Mouse (Mus musculus): ENCODE measurements at regions not wholly inside any gene's neighbourhood (a gene's known extent, or its start where the extent isn't known, plus 50 kb on each side); places are given as distances from the start of the nearest gene placed in this dataset.

- no peak for ATAC-seq (ENCODE audit: insufficient read depth)
- no peak overlapping the region for H3K4me2 ChIP-seq
- WGBS: 69% methylated on average over 2 of the region's 2 CpGs
- H3K27me3 ChIP-seq (ENCODE audit: insufficient read depth, low read length): no peaks in the 10 kb centered on the region
- DNase-seq: no peak
- H3K36me3 ChIP-seq (ENCODE audit: insufficient read depth): no peaks in the 10 kb centered on the region
- H3K9ac ChIP-seq: no peak overlapping the region
- no peak overlapping the region for H3K27ac ChIP-seq (ENCODE audit: low read depth)
- H3K4me1 ChIP-seq (ENCODE audit: insufficient read depth): peaks cover 3% of the 10 kb centered on the region
- H3K4me3 ChIP-seq (ENCODE audit: low read depth, low read length): no peak overlapping the region
- no peaks in the 10 kb centered on the region for H3K9me3 ChIP-seq (ENCODE audit: low read depth, low read length)
- no peak for TF ChIP-seq CTCF (IDR thresholded peaks at IDR 0.05; ENCODE audit: low read depth)
These were observed 197.2 kb downstream of the Mycn start for GRCm38 (mm10) chr12:12744492-12744891.

DNA sequence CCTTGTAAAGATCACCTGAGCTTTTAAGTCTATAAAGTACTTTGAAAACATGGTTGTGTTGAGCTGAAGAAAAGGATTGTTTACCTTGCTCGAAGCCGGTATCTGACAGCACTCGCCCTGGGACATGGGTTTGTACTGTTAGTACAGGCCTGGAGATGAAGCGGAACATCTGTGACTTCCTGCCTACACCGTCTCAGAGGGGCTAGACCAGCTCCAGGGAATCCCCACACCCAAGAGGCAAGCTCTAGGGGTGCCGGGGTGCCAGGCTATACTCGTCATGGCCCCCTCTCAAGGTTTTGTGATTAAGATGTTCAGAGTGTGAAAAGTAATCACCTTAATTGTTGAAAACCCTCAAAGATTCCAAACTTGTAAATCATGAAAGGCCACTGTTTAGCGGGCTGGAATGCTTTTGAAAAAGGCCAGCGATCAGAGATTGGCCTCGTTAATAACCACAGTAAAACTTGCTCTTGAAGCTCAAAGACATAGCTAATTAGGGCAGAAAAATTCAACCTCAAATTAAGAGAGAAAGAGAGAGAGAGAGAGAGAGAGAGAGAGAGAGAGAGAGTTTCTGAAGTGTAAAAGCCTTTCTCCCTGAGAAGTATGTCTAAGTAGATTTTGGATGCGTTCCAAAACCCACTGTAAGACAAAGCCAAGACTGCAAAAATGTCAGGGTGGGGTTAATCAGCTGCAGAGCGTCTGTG lies 202.9 kb downstream of the Mycn start:
- Histone ChIP-seq H3K4me1 (ENCODE audit: insufficient read depth) (peaks cover 11% of the 10 kb centered on the region), H3K27ac (ENCODE audit: low read depth) (peak overlapping the region; percentile 66), H3K4me3 (ENCODE audit: low read depth, low read length) (no peak overlapping the region), H3K27me3 (ENCODE audit: insufficient read depth, low read length) (no peaks in the 10 kb centered on the region), H3K9me3 (ENCODE audit: low read depth, low read length) (no peaks in the 10 kb centered on the region), H3K36me3 (ENCODE audit: insufficient read depth) (no peaks in the 10 kb centered on the region), H3K9ac (no peak overlapping the region), H3K4me2 (no peak overlapping the region)
- 15% methylated on average over 12 of the region's 12 CpGs for WGBS
- TF ChIP-seq CTCF (IDR thresholded peaks at IDR 0.05; ENCODE audit: low read depth): no peak
- ATAC-seq (ENCODE audit: insufficient read depth) (peak; percentile 81), DNase-seq (peak; percentile 91)

DNA sequence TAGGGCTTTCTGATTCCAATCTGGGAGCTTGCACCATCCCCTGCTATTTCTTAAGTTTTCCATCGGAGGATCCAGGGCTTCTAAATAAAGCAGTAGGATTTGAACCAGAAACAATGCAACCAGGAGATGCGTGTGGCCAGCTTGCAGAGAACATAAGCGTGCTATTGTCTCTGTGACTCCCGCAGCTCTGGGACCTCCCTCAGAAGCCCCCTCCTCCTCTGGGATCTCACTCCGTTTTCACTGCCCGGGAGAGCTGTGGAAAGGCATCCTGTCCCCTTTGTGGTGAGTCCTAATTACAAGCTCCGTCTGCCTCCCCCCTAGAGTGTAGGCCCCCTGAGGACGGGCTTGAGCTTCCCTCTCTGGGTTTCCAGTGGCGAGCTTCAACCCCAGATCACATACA lies 215.9 kb downstream of the Mycn start:
- DNase-seq (no peak), ATAC-seq (ENCODE audit: insufficient read depth) (no peak)
- Histone ChIP-seq H3K4me3 (ENCODE audit: low read depth, low read length) (no peak overlapping the region), H3K4me1 (ENCODE audit: insufficient read depth) (0 out of 2 replicates have a peak, but pooled peaks cover 3% of the 10 kb centered on the region), H3K36me3 (ENCODE audit: insufficient read depth) (no peaks in the 10 kb centered on the region), H3K9ac (no peak overlapping the region), H3K27ac (ENCODE audit: low read depth) (no peak overlapping the region), H3K4me2 (no peak overlapping the region), H3K27me3 (ENCODE audit: insufficient read depth, low read length) (no peaks in the 10 kb centered on the region), H3K9me3 (ENCODE audit: low read depth, low read length) (no peaks in the 10 kb centered on the region)
- 26% methylated on average over 9 of the region's 9 CpGs for whole genome bisulfite sequencing
- TF ChIP-seq CTCF (IDR thresholded peaks at IDR 0.05; ENCODE audit: low read depth): no peak

- no peaks in the 10 kb centered on the region for H3K27me3 ChIP-seq (ENCODE audit: insufficient read depth, low read length)
- no peaks in the 10 kb centered on the region for H3K36me3 ChIP-seq (ENCODE audit: insufficient read depth)
- no peak for TF ChIP-seq CTCF (IDR thresholded peaks at IDR 0.05; ENCODE audit: low read depth)
- H3K4me3 ChIP-seq (ENCODE audit: low read depth, low read length): no peak overlapping the region
- no peaks in the 10 kb centered on the region for H3K9me3 ChIP-seq (ENCODE audit: low read depth, low read length)
- 17% methylated on average over 13 of the region's 13 CpGs for WGBS
- DNase-seq (no peak), ATAC-seq (ENCODE audit: insufficient read depth) (peak; percentile 31)
- H3K9ac ChIP-seq: no peak overlapping the region
- H3K4me2 ChIP-seq: no peak overlapping the region; the same call in 1 of the 2 replicates
- H3K4me1 ChIP-seq (ENCODE audit: insufficient read depth): 0 out of 2 replicates have a peak, but pooled peaks cover 3% of the 10 kb centered on the region
- H3K27ac ChIP-seq (ENCODE audit: low read depth): no peak overlapping the region
These were observed 216.6 kb downstream of the Mycn start for GRCm38 (mm10) chr12:12725075-12725474.

DNA sequence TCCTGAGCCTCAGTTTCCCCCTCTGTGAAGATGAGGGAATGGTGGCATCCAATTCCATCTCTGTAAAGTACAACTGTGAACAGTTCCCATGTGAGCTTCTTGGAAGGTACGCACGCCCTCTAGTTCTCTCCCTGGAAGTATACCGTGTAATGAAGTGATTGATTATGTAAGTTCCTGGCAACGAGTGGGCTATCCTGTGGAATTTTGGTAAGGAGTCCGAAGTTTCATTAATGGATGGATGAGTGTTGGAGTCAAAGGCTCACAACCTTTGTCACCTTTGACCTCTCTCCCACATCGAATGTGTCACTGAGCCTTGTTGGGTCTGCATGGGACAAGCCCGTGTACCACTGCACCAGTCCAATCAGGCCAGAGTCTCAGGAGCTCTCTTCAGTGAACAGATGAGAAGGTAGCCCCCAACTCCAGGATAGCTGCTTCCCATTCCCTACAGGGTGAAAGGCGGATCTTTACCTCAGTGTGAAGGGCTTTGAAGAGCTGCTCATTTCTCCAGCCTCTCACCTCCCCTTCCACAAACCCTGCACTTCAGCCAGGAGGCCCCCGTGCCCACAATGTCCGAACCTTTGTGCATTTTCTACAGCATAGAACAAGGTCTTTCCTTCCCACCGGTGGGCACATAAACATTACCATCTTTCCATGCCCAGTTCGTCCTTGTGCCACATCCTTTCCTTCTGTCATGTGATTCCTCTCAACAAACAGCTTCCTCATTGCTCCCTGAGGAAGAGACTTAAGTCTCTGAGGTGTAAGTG lies 217.8 kb downstream of the Mycn start:
- Histone ChIP-seq H3K4me2 (no peak overlapping the region), H3K4me1 (ENCODE audit: insufficient read depth) (0 out of 2 replicates have a peak, but pooled peaks cover 3% of the 10 kb centered on the region), H3K9ac (no peak overlapping the region), H3K4me3 (ENCODE audit: low read depth, low read length) (no peak overlapping the region), H3K9me3 (ENCODE audit: low read depth, low read length) (no peaks in the 10 kb centered on the region), H3K36me3 (ENCODE audit: insufficient read depth) (no peaks in the 10 kb centered on the region), H3K27ac (ENCODE audit: low read depth) (no peak overlapping the region), H3K27me3 (ENCODE audit: insufficient read depth, low read length) (no peaks in the 10 kb centered on the region)
- no peak for ATAC-seq (ENCODE audit: insufficient read depth)
- no peak for DNase-seq
- TF ChIP-seq CTCF (IDR thresholded peaks at IDR 0.05; ENCODE audit: low read depth): no peak
- 72% methylated on average over 12 of the region's 12 CpGs for WGBS

DNA sequence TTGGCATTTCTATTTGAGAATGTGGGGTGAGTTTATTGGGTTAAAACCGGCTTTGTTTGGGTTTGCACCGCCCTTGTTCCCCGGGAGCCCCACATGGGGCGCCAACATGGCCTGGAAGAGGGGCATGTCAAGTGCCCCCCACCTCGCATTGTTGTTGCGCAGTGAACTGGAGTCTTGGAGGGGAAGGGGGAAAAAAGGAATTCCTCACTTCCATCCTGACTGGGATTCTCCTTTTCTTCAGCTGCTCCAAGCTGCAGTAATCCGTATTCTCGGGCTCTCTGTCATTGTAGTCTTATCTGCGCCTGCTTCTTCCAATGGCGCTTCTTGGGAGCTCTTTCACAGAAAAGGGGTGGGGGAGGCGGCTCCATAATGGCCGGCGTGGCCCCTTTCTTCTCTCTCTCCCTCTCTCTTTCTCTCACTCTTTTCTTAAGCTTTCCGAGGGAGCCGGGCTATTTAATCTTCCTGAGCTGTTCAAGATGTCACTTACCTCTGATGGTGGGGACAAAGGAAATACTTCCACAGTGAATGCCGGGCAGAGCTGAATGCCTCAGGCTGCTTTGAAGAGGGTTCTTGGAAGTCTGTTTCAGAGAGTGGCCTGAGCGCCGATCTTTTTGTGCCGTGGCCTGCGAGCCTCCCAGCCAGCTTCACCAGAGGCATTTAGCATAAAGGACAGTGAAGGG lies 218.6 kb downstream of the Mycn start:
- Histone ChIP-seq H3K9ac (no peak overlapping the region), H3K4me3 (ENCODE audit: low read depth, low read length) (no peak overlapping the region), H3K27ac (ENCODE audit: low read depth) (no peak overlapping the region), H3K4me1 (ENCODE audit: insufficient read depth) (0 out of 2 replicates have a peak, but pooled peaks cover 3% of the 10 kb centered on the region), H3K27me3 (ENCODE audit: insufficient read depth, low read length) (no peaks in the 10 kb centered on the region), H3K9me3 (ENCODE audit: low read depth, low read length) (no peaks in the 10 kb centered on the region), H3K36me3 (ENCODE audit: insufficient read depth) (no peaks in the 10 kb centered on the region), H3K4me2 (no peak overlapping the region)
- DNase-seq (no peak), ATAC-seq (ENCODE audit: insufficient read depth) (no peak)
- 74% methylated on average over 20 of the region's 20 CpGs for WGBS
- no peak for TF ChIP-seq CTCF (IDR thresholded peaks at IDR 0.05; ENCODE audit: low read depth)

DNA sequence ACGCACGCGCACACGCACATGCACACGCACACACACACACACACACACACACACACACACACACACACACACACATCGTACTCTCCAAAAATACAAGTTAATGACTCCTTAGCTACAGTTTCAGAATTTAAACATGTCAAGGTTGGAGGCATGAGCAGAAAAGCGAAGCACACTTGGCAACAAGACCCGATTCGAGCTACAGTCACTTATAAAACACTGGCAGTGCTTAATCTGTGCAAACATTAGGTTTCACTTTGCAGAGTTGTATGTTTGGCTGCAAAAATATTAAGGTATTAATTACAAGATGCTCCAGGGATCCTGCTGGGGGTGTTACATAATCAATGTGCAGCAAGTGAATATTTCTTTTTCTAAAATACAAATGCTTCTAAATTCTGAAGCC lies 225.0 kb downstream of the Mycn start:
- Histone ChIP-seq H3K9me3 (ENCODE audit: low read depth, low read length) (no peaks in the 10 kb centered on the region), H3K27ac (ENCODE audit: low read depth) (no peak overlapping the region), H3K4me3 (ENCODE audit: low read depth, low read length) (no peak overlapping the region), H3K36me3 (ENCODE audit: insufficient read depth) (no peaks in the 10 kb centered on the region), H3K4me2 (no peak overlapping the region), H3K27me3 (ENCODE audit: insufficient read depth, low read length) (no peaks in the 10 kb centered on the region), H3K4me1 (ENCODE audit: insufficient read depth) (no peaks in the 10 kb centered on the region), H3K9ac (no peak overlapping the region)
- TF ChIP-seq CTCF (IDR thresholded peaks at IDR 0.05; ENCODE audit: low read depth): no peak
- ATAC-seq (ENCODE audit: insufficient read depth) (no peak), DNase-seq (no peak)
- WGBS: 88% methylated on average over 9 of the region's 9 CpGs

Measured in lung, embryonic 14.5 days (tissue).